Mouse (Mus musculus): ENCODE measurements at regions not wholly inside any gene's neighbourhood (a gene's known extent, or its start where the extent isn't known, plus 50 kb on each side); places are given as distances from the start of the nearest gene placed in this dataset.
"Not testable (repeated sequence)": the region's sequence is repeated elsewhere in the genome, so short reads cannot be mapped to it uniquely, and the experiment has no call there.

- no peak for TF ChIP-seq CTCF (IDR thresholded peaks at IDR 0.05)
- intact Hi-C loops (cut with DNase I), result loop anchor here (5.0 kb wide), 1 partner anchor 1133 kb away; no protein-coding TSS in a partner anchor
- no peak overlapping the region for H3K27ac ChIP-seq
- H3K4me3 ChIP-seq, result no peak overlapping the region
- DNase-seq (ENCODE audit: extremely low spot score in 1 of 2, low spot score in 2 of 2), result peak; percentile 9 to 41
Observed at GRCm38 (mm10) chr11:7705312-7705764, 491.6 kb upstream of the Igfbp3 start.

- intact Hi-C loops (cut with DNase I), result no loop called here
- Histone ChIP-seq H3K4me3 (no peak overlapping the region), H3K27ac (no peak overlapping the region)
- no peak for TF ChIP-seq CTCF (IDR thresholded peaks at IDR 0.05)
- no peak for DNase-seq (ENCODE audit: extremely low spot score in 1 of 2, low spot score in 2 of 2)
Observed at GRCm38 (mm10) chr11:7697591-7697990, 483.9 kb upstream of the Igfbp3 start.

- intact Hi-C loops (cut with DNase I); H3K27ac ChIP-seq; H3K4me3 ChIP-seq; DNase-seq (ENCODE audit: extremely low spot score in 1 of 2, low spot score in 2 of 2): not testable (repeated sequence)
Observed at GRCm38 (mm10) chr11:7689701-7690100, 476.0 kb upstream of the Igfbp3 start.

- TF ChIP-seq CTCF (IDR thresholded peaks at IDR 0.05), result no peak
- intact Hi-C loops (cut with DNase I), result no loop called here
Observed at GRCm38 (mm10) chr11:7672821-7673220, 459.1 kb upstream of the Igfbp3 start.

GRCm38 (mm10) chr11:7630637-7631036, 416.9 kb upstream of the Igfbp3 start:
- intact Hi-C loops (cut with DNase I), result loop anchor here (10.0 kb wide), 1 partner anchor 204 kb away; no protein-coding TSS in a partner anchor
- TF ChIP-seq CTCF (IDR thresholded peaks at IDR 0.05), result no peak
- DNase-seq (ENCODE audit: extremely low spot score in 1 of 2, low spot score in 2 of 2), result peak in 1 of 2 experiments; percentile 18

More at GRCm38 (mm10) chr11:7672821-7673220, 459.1 kb upstream of the Igfbp3 start:
- Histone ChIP-seq H3K27ac (no peak overlapping the region), H3K4me3 (no peak overlapping the region)
- DNase-seq (ENCODE audit: extremely low spot score in 1 of 2, low spot score in 2 of 2), result no peak

GRCm38 (mm10) chr11:7625256-7625655, 411.5 kb upstream of the Igfbp3 start:
- no peak for TF ChIP-seq CTCF (IDR thresholded peaks at IDR 0.05)
- H3K4me3 ChIP-seq, result no peak overlapping the region
- DNase-seq (ENCODE audit: extremely low spot score in 1 of 2, low spot score in 2 of 2), result no peak
- intact Hi-C loops (cut with DNase I), result no loop called here
- H3K27ac ChIP-seq, result no peak overlapping the region

More at GRCm38 (mm10) chr11:7630637-7631036, 416.9 kb upstream of the Igfbp3 start:
- Histone ChIP-seq H3K27ac (no peak overlapping the region), H3K4me3 (no peak overlapping the region)

- H3K27ac ChIP-seq, result no peak overlapping the region
- no peak overlapping the region for H3K4me3 ChIP-seq
- DNase-seq (ENCODE audit: extremely low spot score in 1 of 2, low spot score in 2 of 2), result no peak
- no peak for TF ChIP-seq CTCF (IDR thresholded peaks at IDR 0.05)
- intact Hi-C loops (cut with DNase I), result no loop called here
Observed at GRCm38 (mm10) chr11:7620320-7620719, 406.6 kb upstream of the Igfbp3 start.

GRCm38 (mm10) chr11:7610752-7611151, 397.0 kb upstream of the Igfbp3 start:
- Histone ChIP-seq H3K27ac (no peak overlapping the region), H3K4me3 (no peak overlapping the region)
- intact Hi-C loops (cut with DNase I), result no loop called here
- no peak for TF ChIP-seq CTCF (IDR thresholded peaks at IDR 0.05)
- DNase-seq (ENCODE audit: extremely low spot score in 1 of 2, low spot score in 2 of 2), result no peak

- no peak for TF ChIP-seq CTCF (IDR thresholded peaks at IDR 0.05)
- DNase-seq (ENCODE audit: extremely low spot score in 1 of 2, low spot score in 2 of 2), result no peak
- no peak overlapping the region for H3K4me3 ChIP-seq
- intact Hi-C loops (cut with DNase I), result no loop called here
- no peak overlapping the region for H3K27ac ChIP-seq
Observed at GRCm38 (mm10) chr11:7609921-7610320, 396.2 kb upstream of the Igfbp3 start.

- intact Hi-C loops (cut with DNase I), result no loop called here
- DNase-seq (ENCODE audit: extremely low spot score in 1 of 2, low spot score in 2 of 2), result no peak
- no peak for TF ChIP-seq CTCF (IDR thresholded peaks at IDR 0.05)
- no peak overlapping the region for H3K27ac ChIP-seq
- H3K4me3 ChIP-seq, result no peak overlapping the region
Observed at GRCm38 (mm10) chr11:7606652-7607051, 392.9 kb upstream of the Igfbp3 start.

- Histone ChIP-seq H3K27ac (no peak overlapping the region), H3K4me3 (no peak overlapping the region)
- no peak for DNase-seq (ENCODE audit: extremely low spot score in 1 of 2, low spot score in 2 of 2)
- intact Hi-C loops (cut with DNase I), result no loop called here
- TF ChIP-seq CTCF (IDR thresholded peaks at IDR 0.05), result no peak
Observed at GRCm38 (mm10) chr11:7592010-7592409, 378.3 kb upstream of the Igfbp3 start.

- Histone ChIP-seq H3K27ac (no peak overlapping the region), H3K4me3 (no peak overlapping the region)
- no peak for DNase-seq (ENCODE audit: extremely low spot score in 1 of 2, low spot score in 2 of 2)
- no peak for TF ChIP-seq CTCF (IDR thresholded peaks at IDR 0.05)
- intact Hi-C loops (cut with DNase I), result no loop called here
Observed at GRCm38 (mm10) chr11:7583296-7583695, 369.6 kb upstream of the Igfbp3 start.

- DNase-seq (ENCODE audit: extremely low spot score in 1 of 2, low spot score in 2 of 2), result no peak
- TF ChIP-seq CTCF (IDR thresholded peaks at IDR 0.05), result peak; percentile 42
- intact Hi-C loops (cut with DNase I), result loop anchor here (5.0 kb wide), 1 partner anchor 356 kb away; the partner anchor contains the start of gene Igfbp3
- Histone ChIP-seq H3K4me3 (no peak overlapping the region), H3K27ac (no peak overlapping the region)
Observed at GRCm38 (mm10) chr11:7568484-7568883, 354.8 kb upstream of the Igfbp3 start.

Measured in left cerebral cortex, adult 2 months (tissue).